Mouse (Mus musculus) lung, embryonic 14.5 days (tissue): ENCODE measurements at regions not wholly inside any gene's neighbourhood (a gene's known extent, or its start where the extent isn't known, plus 50 kb on each side); places are given as distances from the start of the nearest gene placed in this dataset.

Source experiments
- ATAC-seq: fragments of 200-750 bp; cut with Nextera tagmentation; 2 replicates; pipeline ENCODE4 v1.8.0; 2017; ENCODE audit warnings: mild to moderate bottlenecking, moderate TSS enrichment, moderate library complexity; ENCODE audit not compliant: insufficient read depth
- DNase-seq: peaks from one replicate; pipeline ENCODE4 v3.0.0-alpha.2; 2015
- H3K27ac ChIP-seq: fragments of 300-500 bp; sonication (generic); 2 replicates; pipeline ENCODE4 v1.5.1; 2014; ENCODE audit warnings: low read depth, mild to moderate bottlenecking, moderate library complexity
- H3K27me3 ChIP-seq: fragments of 300-500 bp; sonication (generic); 2 replicates; pipeline ENCODE4 v1.6.1; 2014; ENCODE audit warnings: low read length, control low read depth; ENCODE audit not compliant: insufficient read depth
- H3K36me3 ChIP-seq: fragments of 300-500 bp; sonication (generic); 2 replicates; pipeline ENCODE4 v1.6.1; 2014; ENCODE audit warnings: control low read depth; ENCODE audit not compliant: insufficient read depth
- H3K4me1 ChIP-seq: fragments of 300-500 bp; sonication (generic); 2 replicates; pipeline ENCODE4 v1.6.1; 2014; ENCODE audit warnings: antibody characterized with exemption, control low read depth; ENCODE audit not compliant: insufficient read depth
- H3K4me2 ChIP-seq: fragments of 300-500 bp; sonication (generic); 2 replicates; pipeline ENCODE4 v1.6.1; 2014; ENCODE audit warnings: mild to moderate bottlenecking
- H3K4me3 ChIP-seq: fragments of 300-500 bp; sonication (generic); 2 replicates; pipeline ENCODE4 v1.5.1; 2014; ENCODE audit warnings: low read depth, low read length
- H3K9ac ChIP-seq: fragments of 300-500 bp; sonication (generic); 2 replicates; pipeline ENCODE4 v1.6.1; 2014
- H3K9me3 ChIP-seq: fragments of 300-500 bp; sonication (generic); 2 replicates; pipeline ENCODE4 v1.6.1; 2016; ENCODE audit warnings: low read depth, low read length, control low read depth
- CTCF ChIP-seq: IDR thresholded peaks from 2 replicates; pipeline ENCODE4 v1.5.1; 2016; ENCODE audit warnings: antibody characterized with exemption, low read depth
- WGBS: fragments of 180-500 bp; shearing (Covaris S2); extraction: QIAGEN DNeasy Blood & Tissue Kit; methylation state at CpG from one replicate; pipeline ENCODE4 v1.1.7; 2014; 5-methylcytosine and 5-hydroxymethylcytosine counted together

GRCm38 (mm10) chr10:103731981-103732380 is 364.4 kb downstream of the Slc6a15 start:
- no peak overlapping the region for H3K4me2 ChIP-seq
- no peak for TF ChIP-seq CTCF
- H3K4me1 ChIP-seq: no peaks in the 10 kb centered on the region
- H3K27me3 ChIP-seq: no peaks in the 10 kb centered on the region
- H3K27ac ChIP-seq: no peak overlapping the region
- WGBS: 53% methylated on average over 5 of the region's 5 CpGs
- DNase-seq (no peak), ATAC-seq (no peak)
- no peak overlapping the region for H3K9ac ChIP-seq
- no peak overlapping the region for H3K4me3 ChIP-seq
- H3K9me3 ChIP-seq: no peaks in the 10 kb centered on the region
- no peaks in the 10 kb centered on the region for H3K36me3 ChIP-seq

- ATAC-seq (no peak), DNase-seq (no peak)
- Histone ChIP-seq H3K4me3 (no peak overlapping the region), H3K27ac (no peak overlapping the region), H3K4me1 (no peaks in the 10 kb centered on the region), H3K4me2 (no peak overlapping the region), H3K36me3 (no peaks in the 10 kb centered on the region), H3K9ac (no peak overlapping the region), H3K27me3 (no peaks in the 10 kb centered on the region), H3K9me3 (no peaks in the 10 kb centered on the region)
- 88% methylated on average over 1 of the region's 1 CpGs for WGBS
- no peak for TF ChIP-seq CTCF
Measured at GRCm38 (mm10) chr10:103780127-103780526, 362.7 kb upstream of the Gm21293 start.

GRCm38 (mm10) chr10:103784920-103785319 is 357.9 kb upstream of the Gm21293 start:
- ATAC-seq (no peak), DNase-seq (peak; percentile 54)
- Histone ChIP-seq H3K9me3 (no peaks in the 10 kb centered on the region), H3K27me3 (no peaks in the 10 kb centered on the region), H3K9ac (no peak overlapping the region), H3K36me3 (no peaks in the 10 kb centered on the region), H3K4me2 (no peak overlapping the region), H3K4me1 (no peaks in the 10 kb centered on the region), H3K27ac (no peak overlapping the region), H3K4me3 (no peak overlapping the region)
- peak; percentile 59 for TF ChIP-seq CTCF

GRCm38 (mm10) chr10:103829079-103829478 is 313.7 kb upstream of the Gm21293 start:
- ATAC-seq: no peak
- H3K9ac ChIP-seq: no peak overlapping the region
- H3K4me2 ChIP-seq: no peak overlapping the region
- no peak for TF ChIP-seq CTCF
- H3K36me3 ChIP-seq: no peaks in the 10 kb centered on the region
- DNase-seq: no peak
- H3K27ac ChIP-seq: no peak overlapping the region
- H3K9me3 ChIP-seq: no peaks in the 10 kb centered on the region
- no peaks in the 10 kb centered on the region for H3K27me3 ChIP-seq
- H3K4me1 ChIP-seq: no peaks in the 10 kb centered on the region
- H3K4me3 ChIP-seq: no peak overlapping the region

- H3K27ac ChIP-seq: no peak overlapping the region
- no peak overlapping the region for H3K4me2 ChIP-seq
- DNase-seq (no peak), ATAC-seq (no peak)
- H3K4me3 ChIP-seq: no peak overlapping the region
- WGBS: 69% methylated on average over 2 of the region's 2 CpGs
- no peak for TF ChIP-seq CTCF
- H3K9ac ChIP-seq: no peak overlapping the region
- no peaks in the 10 kb centered on the region for H3K27me3 ChIP-seq
- H3K4me1 ChIP-seq: no peaks in the 10 kb centered on the region
- no peaks in the 10 kb centered on the region for H3K36me3 ChIP-seq
- no peaks in the 10 kb centered on the region for H3K9me3 ChIP-seq
Measured at GRCm38 (mm10) chr10:103832063-103832462, 310.7 kb upstream of the Gm21293 start.

- no peak for ATAC-seq
- no peak overlapping the region for H3K4me3 ChIP-seq
- no peaks in the 10 kb centered on the region for H3K36me3 ChIP-seq
- no peak for DNase-seq
- no peak overlapping the region for H3K9ac ChIP-seq
- no peaks in the 10 kb centered on the region for H3K27me3 ChIP-seq
- no peaks in the 10 kb centered on the region for H3K4me1 ChIP-seq
- no peak overlapping the region for H3K27ac ChIP-seq
- H3K4me2 ChIP-seq: no peak overlapping the region
- TF ChIP-seq CTCF: no peak
- H3K9me3 ChIP-seq: no peaks in the 10 kb centered on the region
- 72% methylated on average over 1 of the region's 1 CpGs for WGBS
Measured at GRCm38 (mm10) chr10:103855211-103855610, 287.6 kb upstream of the Gm21293 start.

GRCm38 (mm10) chr10:103860890-103861289 is 281.9 kb upstream of the Gm21293 start:
- no peaks in the 10 kb centered on the region for H3K4me1 ChIP-seq
- no peak for TF ChIP-seq CTCF
- H3K4me3 ChIP-seq: no peak overlapping the region
- H3K4me2 ChIP-seq: no peak overlapping the region
- H3K36me3 ChIP-seq: no peaks in the 10 kb centered on the region
- no peak overlapping the region for H3K27ac ChIP-seq
- no peaks in the 10 kb centered on the region for H3K27me3 ChIP-seq
- DNase-seq (no peak), ATAC-seq (no peak)
- H3K9me3 ChIP-seq: no peaks in the 10 kb centered on the region
- WGBS: 76% methylated on average over 1 of the region's 1 CpGs
- H3K9ac ChIP-seq: no peak overlapping the region

GRCm38 (mm10) chr10:103862120-103862519 is 280.7 kb upstream of the Gm21293 start:
- no peaks in the 10 kb centered on the region for H3K27me3 ChIP-seq
- WGBS: 80% methylated on average over 2 of the region's 2 CpGs
- no peaks in the 10 kb centered on the region for H3K4me1 ChIP-seq
- no peak overlapping the region for H3K4me2 ChIP-seq
- no peak overlapping the region for H3K9ac ChIP-seq
- H3K4me3 ChIP-seq: no peak overlapping the region
- no peak overlapping the region for H3K27ac ChIP-seq
- ATAC-seq (no peak), DNase-seq (no peak)
- no peak for TF ChIP-seq CTCF
- no peaks in the 10 kb centered on the region for H3K9me3 ChIP-seq
- H3K36me3 ChIP-seq: no peaks in the 10 kb centered on the region
